Mouse (Mus musculus) MEL (cell line): ENCODE results near the gene Lamp1. TPM values are rescaled to one million over a fixed set of nuclear protein-coding genes. Genes with fewer than 3 reads are reported as not detected.

ENCODE experiments used
- DNase-seq: peaks from one replicate; pipeline ENCODE4 v3.0.0; 2011; ENCODE audit warnings: low read depth, low spot score
- H3K27ac ChIP-seq: 2 replicates; pipeline ENCODE4 v1.5.1; 2012; ENCODE audit warnings: low read depth, mild to moderate bottlenecking, control low read depth, low read length, moderate library complexity; ENCODE audit not compliant: control insufficient read depth
- H3K27me3 ChIP-seq, 2 experiments: fragments of 150-350 bp in 1 of 2; sonication (generic) in 1 of 2; 2 replicates each; pipeline ENCODE4 v1.6.1; 2012; ENCODE audit warnings: low read length in 2 of 2, mild to moderate bottlenecking in 2 of 2, improper control_type of control experiment in 1 of 2, moderate library complexity in 1 of 2; ENCODE audit not compliant: insufficient read depth in 2 of 2, control insufficient read depth in 1 of 2
- H3K36me3 ChIP-seq, 2 experiments: 2 replicates each; pipeline ENCODE4 v1.6.1; 2012 to 2014; ENCODE audit warnings: low read length in 2 of 2, improper control_type of control experiment in 1 of 2, inconsistent platforms in 1 of 2, mild to moderate bottlenecking in 1 of 2; ENCODE audit not compliant: insufficient read depth in 2 of 2, control insufficient read depth in 1 of 2
- H3K4me1 ChIP-seq, 2 experiments: fragments of 150-350 bp in 1 of 2; sonication (generic) in 1 of 2; 2 replicates each; pipeline ENCODE4 v1.6.1; 2012; ENCODE audit warnings: low read length in 2 of 2, improper control_type of control experiment in 1 of 2, mild to moderate bottlenecking in 1 of 2; ENCODE audit not compliant: insufficient read depth in 2 of 2, control insufficient read depth in 1 of 2
- H3K4me3 ChIP-seq, 2 experiments: fragments of 150-350 bp in 1 of 2; sonication (generic) in 1 of 2; 2 replicates each; pipeline ENCODE4 v1.5.1; 2012; ENCODE audit warnings: low read depth in 2 of 2, low read length in 2 of 2, mild to moderate bottlenecking in 2 of 2, moderate library complexity in 2 of 2, control low read depth in 1 of 2, improper control_type of control experiment in 1 of 2; ENCODE audit not compliant: control insufficient read depth in 1 of 2, insufficient read depth in 1 of 2
- H3K79me2 ChIP-seq: 2 replicates; pipeline ENCODE4 v1.6.1; 2012; ENCODE audit warnings: mild to moderate bottlenecking, low read length, moderate library complexity; ENCODE audit not compliant: control insufficient read depth, poor library complexity, insufficient read depth
- H3K9ac ChIP-seq: 2 replicates; pipeline ENCODE4 v1.6.1; 2012; ENCODE audit warnings: low read depth, mild to moderate bottlenecking, control low read depth, low read length, moderate library complexity; ENCODE audit not compliant: control insufficient read depth, poor library complexity, severe bottlenecking
- H3K9me3 ChIP-seq: fragments of 150-350 bp; sonication (generic); replicated peaks from 2 replicates; pipeline ENCODE4 v1.6.1; 2012; ENCODE audit warnings: mild to moderate bottlenecking, low read length, improper control_type of control experiment, moderate library complexity; ENCODE audit not compliant: insufficient read depth
- CHD1 ChIP-seq: IDR thresholded peaks from 2 replicates; pipeline ENCODE4 v1.6.1; 2012; ENCODE audit warnings: low read depth, mild to moderate bottlenecking, inconsistent platforms, low read length, improper control_type of control experiment
- CTCF ChIP-seq, 3 experiments: IDR thresholded peaks in 2 of 3; conservative IDR thresholded peaks in 1 of 3; 2 replicates each; pipeline ENCODE4 v1.5.1; 2011 to 2012; ENCODE audit warnings: low read length in 3 of 3, low read depth in 2 of 3, mild to moderate bottlenecking in 2 of 3, improper control_type of control experiment in 1 of 3, inconsistent platforms in 1 of 3, mixed read lengths in 1 of 3, moderate library complexity in 1 of 3; ENCODE audit not compliant: control insufficient read depth in 1 of 3, insufficient read depth in 1 of 3, poor library complexity in 1 of 3, severe bottlenecking in 1 of 3
- E2F4 ChIP-seq: IDR thresholded peaks from 2 replicates; pipeline ENCODE4 v1.6.1; 2011; ENCODE audit warnings: low read depth, low read length, improper control_type of control experiment, borderline replicate concordance
- ETS1 ChIP-seq: IDR thresholded peaks from 2 replicates; pipeline ENCODE4 v1.6.1; 2012; ENCODE audit warnings: low read depth, mild to moderate bottlenecking, inconsistent platforms, low read length, improper control_type of control experiment, moderate library complexity
- GABPA ChIP-seq: IDR thresholded peaks from 2 replicates; pipeline ENCODE4 v1.6.1; 2012; ENCODE audit warnings: low read depth, mild to moderate bottlenecking, inconsistent platforms, low read length, improper control_type of control experiment, moderate library complexity
- GATA1 ChIP-seq: IDR thresholded peaks from 2 replicates; pipeline ENCODE4 v1.6.1; 2011; ENCODE audit warnings: low read depth, low read length, improper control_type of control experiment
- HCFC1 ChIP-seq: IDR thresholded peaks from 2 replicates; pipeline ENCODE4 v1.6.1; 2012; ENCODE audit warnings: low read depth, mild to moderate bottlenecking, inconsistent platforms, low read length, improper control_type of control experiment, moderate library complexity
- JUND ChIP-seq: IDR thresholded peaks from 2 replicates; pipeline ENCODE4 v1.6.1; 2011; ENCODE audit warnings: low read depth, mild to moderate bottlenecking, improper control_type of control experiment, low read length
- MAX ChIP-seq: IDR thresholded peaks from 2 replicates; pipeline ENCODE4 v1.6.1; 2011; ENCODE audit warnings: low read length, improper control_type of control experiment
- MEF2A ChIP-seq: IDR thresholded peaks from 2 replicates; pipeline ENCODE4 v1.6.1; 2014; ENCODE audit warnings: low read depth, mild to moderate bottlenecking, inconsistent platforms, low read length, improper control_type of control experiment; ENCODE audit not compliant: poor library complexity, insufficient replicate concordance, severe bottlenecking; ENCODE audit errors: extremely low read depth
- MYB ChIP-seq: IDR thresholded peaks from 2 replicates; pipeline ENCODE4 v1.6.1; 2011; ENCODE audit warnings: mild to moderate bottlenecking, low read depth, low read length, improper control_type of control experiment
- MYC ChIP-seq: IDR thresholded peaks from 2 replicates; pipeline ENCODE4 v1.6.1; 2011; ENCODE audit warnings: low read depth, mild to moderate bottlenecking, low read length, improper control_type of control experiment, moderate library complexity
- POLR2AphosphoS2 ChIP-seq: IDR thresholded peaks from 2 replicates; pipeline ENCODE4 v1.6.1; 2011; ENCODE audit warnings: low read length, improper control_type of control experiment
- RAD21 ChIP-seq: IDR thresholded peaks from 2 replicates; pipeline ENCODE4 v1.6.1; 2011; ENCODE audit warnings: mild to moderate bottlenecking, low read depth, low read length, improper control_type of control experiment
- RCOR1 ChIP-seq: IDR thresholded peaks from 2 replicates; pipeline ENCODE4 v1.6.1; 2012; ENCODE audit warnings: low read depth, mild to moderate bottlenecking, inconsistent platforms, low read length, improper control_type of control experiment
- SMC3 ChIP-seq: IDR thresholded peaks from 2 replicates; pipeline ENCODE4 v1.6.1; 2011; ENCODE audit warnings: low read depth, low read length, improper control_type of control experiment
- TCF12 ChIP-seq: IDR thresholded peaks from 2 replicates; pipeline ENCODE4 v1.6.1; 2014; ENCODE audit warnings: low read depth, mild to moderate bottlenecking, inconsistent platforms, low read length, improper control_type of control experiment, moderate library complexity
- ZC3H11A ChIP-seq: IDR thresholded peaks from 2 replicates; pipeline ENCODE4 v1.6.1; 2012; ENCODE audit warnings: low read depth, mild to moderate bottlenecking, inconsistent platforms, low read length, improper control_type of control experiment
- ZKSCAN1 ChIP-seq: IDR thresholded peaks from 2 replicates; pipeline ENCODE4 v1.6.1; 2012; ENCODE audit warnings: low read depth, mild to moderate bottlenecking, inconsistent platforms, low read length, improper control_type of control experiment, moderate library complexity
- polyA plus RNA-seq, 2 experiments: library from polyadenylated mRNA; stranded (reverse) in 1 of 2; unstranded in 1 of 2; fragments of >175 nt in 1 of 2; fragments of >200 nt in 1 of 2; gene quantifications; 2 replicates each; pipeline versions ENCODE4 v1.2.1 to v1.2.4; 2012; ENCODE audit warnings: low replicate concordance in 2 of 2, low read depth in 1 of 2; ENCODE audit not compliant: insufficient read length in 2 of 2, insufficient read depth in 1 of 2, missing spikeins in 1 of 2
- total RNA-seq: library from RNA; depleted of rRNA; stranded (reverse); fragments of 300-350 nt; gene quantifications from 2 replicates; pipeline ENCODE4 v1.2.3, GENCODE M21; 2012

The Lamp1 gene
- total and polyA plus RNA-seq, 3 experiments = 109 to 233 (median 191) TPM

- Histone ChIP-seq H3K79me2 (no peaks in the 10 kb centered on the region), H3K4me3 (no peak overlapping the region), H3K9ac (no peak overlapping the region), H3K9me3 (no peaks in the 10 kb centered on the region), H3K4me1 (peaks cover 0 to 17% of the 10 kb centered on the region in 2 experiments; a peak in 2 of 4 replicates), H3K27me3 (no peaks in the 10 kb centered on the region), H3K27ac (no peak overlapping the region), H3K36me3 (peaks cover 2 to 8% of the 10 kb centered on the region in 2 experiments; a peak in 2 of 4 replicates)
- DNase-seq = no peak
- TF ChIP-seq POLR2AphosphoS2 (peak; percentile 78), MAX (no peak)
Observed at GRCm38 (mm10) chr8:13178137-13178536, 19.2 kb downstream of the Lamp1 start.

GRCm38 (mm10) chr8:13179482-13179881 is 20.5 kb downstream of the Lamp1 start:
- H3K36me3 ChIP-seq = peaks cover 0 to 2% of the 10 kb centered on the region in 2 experiments; a peak in 1 of 4 replicates
- TF ChIP-seq CTCF (IDR thresholded peaks at IDR 0.05 in 2 of 3, conservative IDR thresholded peaks at IDR 0.05 in 1 of 3; ENCODE audit: control insufficient read depth in 1 of 3, insufficient read depth in 1 of 3, low read depth in 2 of 3, low read length in 3 of 3, poor library complexity in 1 of 3, severe bottlenecking in 1 of 3) (no peak), CHD1 (no peak), RAD21 (no peak), E2F4 (no peak), ZKSCAN1 (no peak), ETS1 (no peak), MYB (no peak), MEF2A (no peak), RCOR1 (no peak), MYC (no peak), GATA1 (no peak), JUND (no peak), HCFC1 (no peak), SMC3 (no peak)
- no peaks in the 10 kb centered on the region for H3K9me3 ChIP-seq
- no peak overlapping the region for H3K27ac ChIP-seq
- H3K4me3 ChIP-seq = no peak overlapping the region
- H3K79me2 ChIP-seq = no peaks in the 10 kb centered on the region
- DNase-seq = no peak
- H3K4me1 ChIP-seq = peaks cover 0 to 17% of the 10 kb centered on the region in 2 experiments; a peak in 2 of 4 replicates
- H3K27me3 ChIP-seq = no peaks in the 10 kb centered on the region
- H3K9ac ChIP-seq = no peak overlapping the region

- H3K4me1 ChIP-seq = peaks cover 0 to 17% of the 10 kb centered on the region in 2 experiments; a peak in 2 of 4 replicates
- no peak overlapping the region for H3K4me3 ChIP-seq
- peaks cover 0 to 2% of the 10 kb centered on the region in 2 experiments; a peak in 1 of 4 replicates for H3K36me3 ChIP-seq
- H3K9me3 ChIP-seq = no peaks in the 10 kb centered on the region
- H3K27me3 ChIP-seq = no peaks in the 10 kb centered on the region
- H3K9ac ChIP-seq = no peak overlapping the region
- no peak overlapping the region for H3K27ac ChIP-seq
- no peaks in the 10 kb centered on the region for H3K79me2 ChIP-seq
- no peak for TF ChIP-seq ZC3H11A
- TF ChIP-seq MYC = no peak
- no peak for TF ChIP-seq ETS1
- TF ChIP-seq GATA1 = 0 out of 2 replicates have a peak, but pooled peaks have one; percentile 4
- TF ChIP-seq RAD21 = no peak
- TF ChIP-seq CHD1 = no peak
- TF ChIP-seq JUND = no peak
- TF ChIP-seq TCF12 = no peak
- no peak for TF ChIP-seq GABPA
- DNase-seq = no peak
Observed at GRCm38 (mm10) chr8:13179948-13180347, 21.0 kb downstream of the Lamp1 start.
